Mouse (Mus musculus) cerebellum, adult 18-20 months (tissue): ENCODE results near the gene Amotl1.
"Not testable (repeated sequence)": the region's sequence is repeated elsewhere in the genome, so short reads cannot be mapped to it uniquely, and the experiment has no call there.

ENCODE experiments used
- DNase-seq, 2 experiments: peaks; one replicate each; pipeline ENCODE4 v3.0.0; 2021

The Amotl1 gene

DNA sequence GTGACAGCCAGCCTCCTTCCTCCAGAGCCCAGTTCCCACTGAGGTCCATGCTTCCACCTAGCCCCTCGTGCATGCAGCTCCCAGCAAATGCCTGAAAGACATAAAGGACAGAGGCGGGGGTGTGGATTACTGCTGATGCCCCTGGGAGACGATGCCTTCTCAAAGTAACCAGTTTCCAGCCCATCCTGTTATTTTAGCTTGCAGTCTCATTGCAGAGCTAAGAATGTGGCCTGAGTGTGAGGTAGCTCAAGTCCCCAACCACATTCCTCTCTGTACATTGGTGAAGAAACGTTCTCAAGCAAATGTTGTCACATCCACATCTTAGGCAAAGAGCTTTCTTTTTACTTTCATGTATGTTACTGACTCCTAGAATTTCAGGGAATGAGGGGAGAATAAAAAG, at the start of gene Amotl1:
Amotl1 (minus strand) TSS at position 101 of the 400 bp plus-strand sequence.
- DNase-seq: no peak

- DNase-seq: no peak
These were observed 44.7 kb upstream of the Amotl1 start for GRCm38 (mm10) chr9:14689376-14690108.

- DNase-seq: no peak
These were observed 39.5 kb upstream of the Amotl1 start for GRCm38 (mm10) chr9:14684363-14684762.

DNA sequence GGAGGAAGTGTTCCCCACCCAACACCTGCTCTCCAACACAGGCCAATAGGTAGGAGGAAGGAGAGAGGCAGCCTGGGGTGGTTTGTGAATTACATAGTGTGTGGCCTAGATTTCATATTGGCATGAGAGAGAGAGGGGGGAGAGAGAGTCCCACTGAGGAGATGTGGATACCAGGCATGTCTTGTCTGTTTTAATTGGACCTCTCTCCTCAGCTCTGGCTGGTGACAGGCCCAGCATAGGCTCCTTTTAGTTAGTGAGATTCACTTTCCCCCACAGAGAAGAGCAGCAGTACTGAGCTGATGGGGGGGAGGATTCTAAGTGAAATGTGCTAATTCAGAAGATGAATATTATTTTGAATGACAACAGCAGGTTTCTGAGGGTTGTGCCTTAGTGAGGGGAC, 37.9 kb upstream of the Amotl1 start:
- no peak for DNase-seq

DNA sequence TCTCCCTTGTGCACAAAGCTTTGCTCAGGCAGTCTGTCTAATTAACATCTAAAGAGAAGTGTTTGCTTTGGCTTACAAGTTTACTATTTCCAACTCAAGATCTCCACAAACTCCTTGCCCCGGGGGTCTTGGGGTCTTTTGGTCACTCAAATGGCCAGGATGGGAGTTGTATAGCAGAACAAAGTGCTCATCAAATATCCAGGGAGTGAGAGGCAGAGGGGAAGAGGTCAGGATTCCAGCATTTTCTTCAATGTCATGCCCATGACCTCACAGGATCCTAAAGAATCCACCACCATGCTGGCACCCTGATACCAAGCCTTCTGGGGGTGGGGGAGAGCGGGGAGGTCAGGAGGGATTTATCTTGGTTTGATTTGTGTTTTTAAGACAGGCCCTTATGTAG, 35.7 kb upstream of the Amotl1 start:
- DNase-seq: no peak

- no peak for DNase-seq
These were observed 31.1 kb upstream of the Amotl1 start for GRCm38 (mm10) chr9:14675707-14676691.

DNA sequence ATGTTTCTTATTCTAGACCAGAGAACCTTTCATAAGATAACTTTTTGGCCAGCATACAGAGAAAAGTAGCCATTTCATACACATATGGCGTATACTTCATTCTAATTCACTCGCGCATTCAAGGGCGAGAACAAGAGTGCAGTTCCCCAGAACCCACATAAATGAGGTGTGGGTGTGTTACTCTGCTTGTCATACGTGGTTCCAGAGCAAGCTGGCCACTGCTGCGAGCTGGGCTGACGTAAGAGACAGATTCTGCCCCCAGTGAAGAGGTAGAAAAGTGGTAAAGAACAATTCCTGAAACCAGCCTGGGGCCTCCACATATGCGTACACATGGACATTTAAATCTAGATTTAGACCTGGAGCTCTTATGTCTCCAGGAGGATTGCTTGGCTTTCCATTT, 29.6 kb upstream of the Amotl1 start:
- DNase-seq: no peak

- no peak for DNase-seq
These were observed 28.3 kb upstream of the Amotl1 start for GRCm38 (mm10) chr9:14673109-14673508.

DNA sequence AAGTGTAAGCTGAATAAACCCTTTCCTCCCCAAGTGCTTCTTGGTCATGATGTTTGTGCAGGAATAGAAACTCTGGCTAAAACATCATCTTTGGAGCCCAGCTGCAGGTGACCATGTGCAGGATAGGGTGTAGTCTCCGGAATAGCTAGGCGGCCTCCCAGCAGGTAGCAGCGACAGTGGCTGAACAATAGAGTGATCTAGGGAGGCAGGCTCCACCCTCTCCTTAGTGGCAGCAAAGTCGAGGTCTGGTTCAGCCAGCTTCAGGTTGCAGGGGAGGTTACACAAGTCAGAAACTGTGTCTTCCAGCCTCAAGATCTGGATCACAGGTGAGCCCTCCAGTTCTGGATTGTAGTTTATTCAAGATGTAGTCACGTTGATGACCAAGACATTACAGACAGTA, 27.1 kb upstream of the Amotl1 start:
- not testable (repeated sequence) for DNase-seq

GRCm38 (mm10) chr9:14668382-14668781, 23.5 kb upstream of the Amotl1 start:
- DNase-seq: peak; percentile 22 to 52

GRCm38 (mm10) chr9:14666071-14666470, 21.2 kb upstream of the Amotl1 start:
- DNase-seq: no peak

DNA sequence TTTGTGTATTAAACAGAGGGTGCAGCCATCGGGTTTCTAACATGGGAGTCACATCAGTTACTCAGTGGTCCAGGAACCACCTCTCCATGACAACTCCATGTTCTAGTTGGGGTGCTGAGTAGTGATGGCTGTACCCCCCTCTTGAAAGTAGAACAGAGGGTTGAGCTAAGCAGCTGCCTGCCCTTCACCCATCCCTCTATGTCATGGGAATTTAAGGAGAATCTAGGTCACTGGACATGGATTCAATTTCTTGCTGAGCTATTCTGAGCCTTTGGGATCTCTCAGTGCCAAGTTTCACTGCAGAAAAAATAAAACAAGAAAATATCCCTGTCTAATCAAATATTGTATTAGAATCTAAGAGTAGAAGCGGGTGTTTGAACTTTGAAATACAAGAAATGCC, 18.7 kb upstream of the Amotl1 start:
- peak in 1 of 2 experiments; percentile 10 for DNase-seq

DNA sequence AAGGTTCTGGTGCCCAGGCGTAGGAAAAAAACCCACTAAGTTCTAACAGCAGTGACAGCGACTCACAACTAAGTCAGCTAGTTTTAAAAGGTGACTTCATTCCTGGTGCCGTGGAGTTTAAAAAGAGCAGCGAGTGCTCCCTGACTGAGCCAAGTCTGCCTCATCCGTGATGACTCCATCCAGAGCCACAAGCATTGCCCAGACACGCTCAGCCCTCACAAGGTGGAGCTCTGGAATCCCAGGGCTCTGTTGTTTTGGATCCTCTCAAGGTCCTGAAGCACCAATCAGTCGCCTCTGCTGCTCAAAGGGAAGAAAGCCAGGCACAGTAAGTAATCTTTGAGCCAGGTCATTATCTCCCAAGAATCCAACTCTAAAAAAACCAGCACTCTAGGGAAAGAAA, 18.0 kb upstream of the Amotl1 start:
- no peak for DNase-seq

DNA sequence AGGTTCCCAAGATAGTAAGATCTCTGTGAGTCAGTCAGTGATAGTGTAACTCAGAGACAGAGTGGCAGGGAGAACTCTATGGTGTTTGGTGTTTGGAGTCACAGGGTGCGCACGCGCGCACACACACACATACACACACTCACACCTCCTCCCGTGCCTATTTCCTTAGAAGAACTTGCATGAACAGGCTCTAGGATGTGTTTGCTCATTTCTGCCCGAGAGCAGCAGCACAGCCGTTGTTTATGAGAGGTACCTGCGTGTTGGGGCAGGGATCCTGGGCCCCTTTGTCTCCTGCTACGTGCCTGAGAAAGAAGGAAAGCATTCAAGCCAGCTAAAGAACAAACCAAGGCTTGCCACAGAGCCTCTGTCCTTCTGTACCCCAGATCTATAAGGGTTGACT, 17.3 kb upstream of the Amotl1 start:
- no peak for DNase-seq

DNA sequence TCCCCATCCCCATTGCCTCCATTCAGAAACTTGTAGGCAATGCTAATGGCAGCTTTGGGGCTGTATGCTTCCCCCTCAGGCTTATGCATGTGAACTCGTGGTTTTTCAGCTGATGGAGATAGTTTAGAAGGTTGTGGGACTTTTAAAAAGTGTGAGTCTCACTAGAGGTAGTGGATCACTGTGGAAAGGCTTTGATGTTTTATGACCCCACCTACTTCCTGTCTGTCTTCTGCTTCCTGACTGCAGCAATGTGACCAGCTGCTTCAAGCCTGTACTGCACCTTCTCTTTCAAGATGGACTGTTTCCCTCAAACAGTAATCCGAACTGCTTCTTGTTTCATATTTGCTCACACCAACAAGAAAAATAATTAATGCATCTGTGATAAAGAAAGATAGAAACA, 13.1 kb upstream of the Amotl1 start:
- DNase-seq: no peak

DNA sequence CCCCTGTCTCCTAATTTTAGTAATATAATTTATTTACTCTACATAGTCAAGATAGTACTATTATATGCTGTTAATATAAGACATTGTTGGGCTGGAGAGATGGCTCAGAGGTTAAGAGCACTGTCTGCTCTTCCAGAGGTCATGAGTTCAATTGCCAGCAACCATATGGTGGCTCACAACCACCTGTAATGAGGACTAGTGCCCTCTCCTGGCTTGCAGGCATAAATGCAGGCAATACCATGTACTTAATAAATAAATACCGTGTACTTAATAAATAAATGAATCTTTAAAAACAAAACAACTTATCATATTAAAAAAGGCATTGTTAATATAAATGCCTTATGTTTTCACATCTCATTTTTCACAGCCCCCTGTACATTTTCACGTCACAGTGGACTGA, 9.2 kb upstream of the Amotl1 start:
- no peak for DNase-seq

GRCm38 (mm10) chr9:14652761-14653160, 7.9 kb upstream of the Amotl1 start:
- DNase-seq: no peak

DNA sequence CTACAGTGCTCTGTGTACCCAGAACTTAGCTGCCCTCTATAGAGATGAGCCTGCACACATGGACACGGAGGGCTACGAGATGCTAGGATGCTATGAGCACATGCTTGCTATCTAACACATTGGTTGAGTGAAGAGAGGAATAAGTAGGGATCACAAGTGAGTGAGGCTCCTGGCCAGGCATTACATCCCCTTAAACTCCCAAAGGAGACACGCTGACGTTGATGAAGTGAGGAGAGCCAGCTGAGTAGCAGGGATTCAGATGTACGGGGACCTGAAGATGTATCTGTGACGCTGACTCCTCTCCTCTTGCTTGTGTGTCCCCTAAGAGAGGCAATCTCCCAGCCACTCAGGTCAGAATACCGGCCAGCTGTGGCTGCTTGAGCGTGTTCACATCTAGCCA, 3.0 kb upstream of the Amotl1 start:
- DNase-seq: no peak

DNA sequence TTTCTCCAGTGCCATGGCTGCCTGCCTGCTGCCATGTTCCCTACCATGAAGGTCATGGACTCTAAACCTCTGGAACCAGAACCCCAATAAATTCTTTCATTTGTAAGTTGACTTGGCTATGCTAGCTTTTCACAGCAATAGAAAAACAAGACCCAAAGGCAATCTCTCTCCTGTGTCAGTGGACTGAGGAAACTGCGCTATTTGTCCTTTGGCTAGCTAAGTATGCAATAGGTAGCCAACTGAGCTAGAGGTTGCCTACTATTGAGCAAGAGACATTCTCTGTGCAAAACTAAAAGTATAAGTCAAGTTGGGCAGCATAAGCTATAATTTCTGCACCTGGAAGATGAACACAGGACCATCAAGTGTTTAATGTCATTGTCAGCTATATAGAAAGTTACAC, 1.8 kb upstream of the Amotl1 start:
- DNase-seq: no peak

GRCm38 (mm10) chr9:14646061-14646460, 1.2 kb upstream of the Amotl1 start:
- DNase-seq: no peak

DNA sequence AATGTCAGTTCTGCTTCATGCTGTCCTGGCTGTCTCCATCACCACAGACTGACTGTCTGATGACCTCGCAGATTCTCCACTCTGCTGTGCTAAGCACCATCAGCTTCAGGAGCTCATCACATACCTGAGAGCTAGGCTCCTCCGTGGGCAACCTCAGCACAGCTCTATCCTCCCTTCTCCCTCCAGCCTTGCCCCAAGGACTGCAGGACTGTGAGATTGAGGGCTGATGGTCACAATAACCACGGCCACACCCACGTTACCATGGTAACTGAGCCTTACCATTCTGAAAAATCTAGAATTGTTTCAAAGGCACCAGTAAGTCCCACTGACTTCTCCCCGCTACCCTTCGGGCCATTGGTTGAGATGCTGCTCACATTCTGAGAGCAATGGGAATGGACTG, 1.5 kb downstream of the Amotl1 start:
- DNase-seq: no peak

- no peak for DNase-seq
These were observed 2.4 kb downstream of the Amotl1 start for GRCm38 (mm10) chr9:14642251-14643021.
